Mouse (Mus musculus) forebrain, embryonic 16.5 days (tissue): Measurements from ENCODE around the gene Tldc2. TPM values are rescaled to one million over a fixed set of nuclear protein-coding genes. Genes with fewer than 3 reads are reported as not detected.

Experiments used
- ATAC-seq: fragments of 200-750 bp; cut with Nextera tagmentation; 2 replicates; pipeline ENCODE4 v1.8.0; 2017; ENCODE audit warnings: mild to moderate bottlenecking, moderate library complexity
- H3K27ac ChIP-seq: fragments of 300-500 bp; sonication (generic); 2 replicates; pipeline ENCODE4 v1.5.1; 2014; ENCODE audit warnings: low read length, control low read depth
- H3K27me3 ChIP-seq: fragments of 300-500 bp; sonication (generic); replicated peaks from 2 replicates; pipeline ENCODE4 v1.6.1; 2014; ENCODE audit warnings: low read length; ENCODE audit not compliant: control insufficient read depth, insufficient read depth
- H3K36me3 ChIP-seq: fragments of 300-500 bp; sonication (generic); 2 replicates; pipeline ENCODE4 v1.6.1; 2014; ENCODE audit not compliant: control insufficient read depth, insufficient read depth
- H3K4me1 ChIP-seq: fragments of 300-500 bp; sonication (generic); replicated peaks from 2 replicates; pipeline ENCODE4 v1.6.1; 2014; ENCODE audit warnings: low read length; ENCODE audit not compliant: control insufficient read depth, insufficient read depth
- H3K4me2 ChIP-seq: fragments of 300-500 bp; sonication (generic); 2 replicates; pipeline ENCODE4 v1.6.1; 2014; ENCODE audit warnings: mild to moderate bottlenecking, low read length, control low read depth
- H3K4me3 ChIP-seq: fragments of 300-500 bp; sonication (generic); replicated peaks from 2 replicates; pipeline ENCODE4 v1.5.1; 2014; ENCODE audit warnings: mild to moderate bottlenecking, low read length, control low read depth
- H3K9ac ChIP-seq: fragments of 300-500 bp; sonication (generic); replicated peaks from 2 replicates; pipeline ENCODE4 v1.6.1; 2014; ENCODE audit warnings: low read depth, low read length, control low read depth
- H3K9me3 ChIP-seq: fragments of 300-500 bp; sonication (generic); 2 replicates; pipeline ENCODE4 v1.6.1; 2016; ENCODE audit warnings: low read length; ENCODE audit not compliant: control insufficient read depth
- WGBS: fragments of 180-500 bp; shearing (Covaris S2); extraction: QIAGEN DNeasy Blood & Tissue Kit; methylation state at CpG from one replicate; pipeline ENCODE4 v1.1.7; 2014; 5-methylcytosine and 5-hydroxymethylcytosine counted together
- polyA plus RNA-seq: library from polyadenylated mRNA; unstranded; fragments of >200 nt; fragmentation: Nextera tagmentation; extraction: Ambion mirVana; gene quantifications from 2 replicates; pipeline ENCODE4 v1.2.1, GENCODE M21; 2015

The Tldc2 gene
- polyA plus RNA-seq, 1 experiment from 2014 or later: not detected

DNA sequence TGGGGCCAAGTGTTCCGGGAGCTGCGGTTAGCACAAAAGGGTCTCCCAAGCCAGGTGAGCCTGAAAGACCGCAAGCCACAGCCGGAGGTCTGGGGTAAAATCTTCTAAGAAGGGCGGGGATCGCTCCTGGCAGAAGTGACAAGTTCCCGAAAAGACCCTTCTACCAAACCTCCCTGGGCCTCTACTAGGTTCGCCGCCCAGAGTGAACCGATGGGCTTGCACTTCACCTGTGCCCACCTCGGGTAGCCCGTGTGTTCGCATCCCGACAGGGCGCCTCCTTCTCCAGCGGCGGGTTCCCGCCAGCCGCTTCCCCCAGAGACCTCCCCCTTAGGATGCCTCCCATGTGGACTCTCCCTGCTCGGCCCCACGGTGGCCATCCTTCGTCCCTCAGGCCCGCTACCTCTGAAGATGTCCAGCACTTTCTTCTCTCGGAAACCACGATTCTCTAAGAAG lies 47.6 kb downstream of the Tldc2 start:
- no peak overlapping the region for H3K27ac ChIP-seq
- H3K9ac ChIP-seq: peak overlapping the region; percentile 79

DNA sequence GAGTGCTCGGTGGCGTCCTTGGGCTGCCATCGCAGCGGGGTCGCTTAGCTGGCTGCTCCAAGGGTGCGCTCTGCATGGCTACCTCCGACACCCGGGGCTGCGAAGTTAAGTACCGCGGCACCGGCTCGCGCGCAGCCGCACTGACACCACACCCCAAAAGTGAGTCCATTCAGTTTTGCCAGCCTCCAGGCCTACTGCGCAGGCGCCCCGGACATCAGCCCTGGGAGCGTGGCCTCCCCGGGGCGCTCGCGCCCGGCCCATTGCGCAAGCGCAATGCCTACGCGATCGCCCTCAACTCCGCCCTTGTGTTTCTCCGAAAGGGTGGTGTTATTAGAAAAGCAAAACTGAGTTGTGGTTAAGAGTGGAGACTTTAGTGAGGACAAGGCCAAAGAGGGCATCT lies 48.2 kb downstream of the Tldc2 start, which contains the start of gene Samhd1:
TSS of gene Samhd1 (minus strand) at position 252 of the 400 bp plus-strand sequence.
- under 1% methylated on average over 32 of the region's 32 CpGs for WGBS

More for the DNA sequence above, 47.6 kb downstream of the Tldc2 start:
- Histone ChIP-seq H3K27me3 (no peaks in the 10 kb centered on the region), H3K4me2 (peak overlapping the region; percentile 97), H3K9me3 (no peaks in the 10 kb centered on the region), H3K4me1 (peaks cover 5% of the 10 kb centered on the region), H3K4me3 (peak overlapping the region; percentile 79), H3K36me3 (no peaks in the 10 kb centered on the region)
- ATAC-seq: peak; percentile 63
- 0% methylated on average over 25 of the region's 25 CpGs for WGBS

DNA sequence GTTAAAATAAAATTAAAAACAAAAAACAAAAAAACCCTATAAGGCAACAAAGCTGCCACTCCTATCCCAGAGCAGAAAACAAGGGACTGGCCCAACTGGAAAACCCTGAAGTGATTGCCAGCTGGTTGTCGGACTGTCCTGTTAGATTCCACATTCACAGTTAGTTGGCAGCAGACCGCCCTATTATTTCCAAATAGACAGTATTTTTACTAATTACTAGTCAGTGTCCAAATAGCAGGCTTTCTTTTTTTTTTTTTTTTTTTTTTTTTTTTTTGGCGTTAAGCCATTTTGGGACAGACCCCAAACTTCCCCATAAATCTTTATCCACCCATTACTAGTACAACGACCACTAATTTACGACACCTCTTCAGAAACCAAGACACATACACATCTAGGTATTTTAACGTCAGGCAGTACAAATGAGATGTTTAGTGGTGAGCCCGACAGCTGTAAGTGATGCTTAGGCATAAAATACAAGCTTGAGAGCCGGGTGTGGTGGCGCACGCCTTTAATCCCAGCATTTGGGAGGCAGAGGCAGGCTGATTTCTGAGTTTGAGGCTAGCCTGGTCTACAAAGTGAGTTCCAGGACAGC lies 48.8 kb downstream of the Tldc2 start:
- Histone ChIP-seq H3K4me3 (peak overlapping the region; percentile 79), H3K27me3 (no peaks in the 10 kb centered on the region), H3K9ac (peak overlapping the region; percentile 79), H3K9me3 (no peaks in the 10 kb centered on the region), H3K4me1 (peaks cover 5% of the 10 kb centered on the region), H3K27ac (no peak overlapping the region), H3K4me2 (peak overlapping the region; percentile 97), H3K36me3 (no peaks in the 10 kb centered on the region)
- ATAC-seq: peak; percentile 22; the same call in 1 of the 2 replicates
- WGBS: 69% methylated on average over 10 of the region's 10 CpGs

More for the DNA sequence above, 48.2 kb downstream of the Tldc2 start, which contains the start of gene Samhd1:
- Histone ChIP-seq H3K27me3 (no peaks in the 10 kb centered on the region), H3K4me2 (peak within 1 kb of the TSS; percentile 97), H3K4me3 (peak within 1 kb of the TSS; percentile 79), H3K9ac (peak within 1 kb of the TSS; percentile 79), H3K36me3 (no peaks in the 10 kb centered on the region), H3K4me1 (peaks cover 5% of the 10 kb centered on the region), H3K27ac (no peak within 1 kb of the TSS), H3K9me3 (no peaks in the 10 kb centered on the region)
- ATAC-seq: peak; percentile 92

DNA sequence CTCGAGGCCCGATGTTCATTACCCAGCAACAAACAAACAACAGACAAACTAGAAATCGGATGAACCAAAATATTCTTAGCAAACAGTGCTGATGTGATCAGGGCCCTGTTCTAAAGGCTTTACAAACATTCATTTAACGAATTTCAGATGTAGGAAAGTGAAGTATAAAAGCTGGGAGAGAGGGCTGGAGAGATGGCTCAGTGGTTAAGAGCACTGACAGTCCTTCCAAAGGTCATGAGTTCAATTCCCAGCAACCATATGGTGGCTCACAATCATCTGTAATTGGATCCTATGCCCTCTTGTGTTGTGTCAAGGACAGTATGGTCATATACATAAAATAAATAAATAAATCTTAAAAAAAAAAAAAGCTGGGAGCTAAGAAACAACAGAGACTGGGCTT lies 49.3 kb downstream of the Tldc2 start:
- Histone ChIP-seq H3K9me3 (no peaks in the 10 kb centered on the region), H3K9ac (no peak overlapping the region), H3K27ac (no peak overlapping the region), H3K36me3 (no peaks in the 10 kb centered on the region), H3K4me3 (no peak overlapping the region), H3K4me1 (peaks cover 5% of the 10 kb centered on the region), H3K27me3 (no peaks in the 10 kb centered on the region), H3K4me2 (no peak overlapping the region)
- ATAC-seq: no peak
- 89% methylated on average over 4 of the region's 4 CpGs for WGBS

DNA sequence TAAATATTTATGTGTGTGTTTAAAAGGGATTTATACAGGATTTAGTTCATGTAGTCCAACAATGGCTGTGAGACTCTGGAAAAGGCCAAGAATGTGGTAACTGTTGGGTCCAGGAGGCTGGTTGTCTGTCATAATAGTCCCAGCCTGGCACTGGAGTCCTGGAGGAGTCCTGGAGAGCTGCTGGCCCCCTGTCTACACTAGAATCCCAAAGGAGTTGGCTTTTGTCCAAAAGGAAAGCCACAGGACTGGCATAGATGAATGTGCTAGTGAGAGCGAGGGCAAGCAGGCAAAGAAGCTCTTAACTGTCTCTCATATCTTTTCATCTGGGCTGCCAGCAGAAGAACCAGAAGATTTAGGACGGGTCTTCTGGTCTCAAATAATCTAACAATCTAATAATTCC lies 49.8 kb downstream of the Tldc2 start:
- no peaks in the 10 kb centered on the region for H3K9me3 ChIP-seq
- H3K4me1 ChIP-seq: peaks cover 5% of the 10 kb centered on the region
- H3K27ac ChIP-seq: no peak overlapping the region
- H3K36me3 ChIP-seq: no peaks in the 10 kb centered on the region
- no peak overlapping the region for H3K4me2 ChIP-seq
- H3K9ac ChIP-seq: no peak overlapping the region
- ATAC-seq: no peak
- WGBS: 76% methylated on average over 2 of the region's 2 CpGs
- no peaks in the 10 kb centered on the region for H3K27me3 ChIP-seq
- H3K4me3 ChIP-seq: no peak overlapping the region

DNA sequence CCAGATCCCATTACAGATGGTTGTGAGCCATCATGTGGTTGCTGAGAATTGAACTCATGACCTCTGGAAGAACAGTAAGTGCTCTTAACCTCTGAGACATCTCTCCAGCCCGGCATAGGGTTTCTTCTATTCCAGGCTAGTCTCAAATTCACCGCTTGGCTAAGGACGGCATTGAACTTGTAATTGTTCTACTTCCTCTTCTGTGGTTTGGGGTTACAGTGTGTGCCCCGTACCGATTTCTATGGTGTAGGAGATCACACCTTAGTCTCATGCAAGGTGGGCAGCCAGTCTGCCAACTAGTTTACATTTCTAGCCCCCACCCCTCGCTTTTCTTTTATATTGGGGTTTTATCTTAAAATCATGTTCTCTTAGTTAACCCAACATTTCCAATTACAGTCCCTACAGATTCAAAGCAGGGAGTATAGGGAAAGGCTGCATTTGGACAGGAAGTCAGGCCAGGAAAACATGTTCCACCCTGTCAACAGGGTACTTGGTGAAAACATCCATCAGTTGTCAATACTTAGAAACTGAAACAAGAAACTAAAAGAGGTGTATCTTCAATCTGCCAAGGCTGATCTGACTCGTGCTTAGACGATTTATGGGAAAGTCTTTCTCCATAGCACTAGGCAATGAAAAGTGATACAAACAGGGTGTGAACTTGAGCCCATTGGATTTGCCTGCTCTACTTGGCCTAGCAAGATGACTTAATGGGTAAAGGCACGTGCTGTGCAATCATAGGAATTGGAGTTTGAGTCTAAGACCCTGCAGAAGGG lies 51.3 kb downstream of the Tldc2 start:
- WGBS: 88% methylated on average over 9 of the region's 9 CpGs
- no peak for ATAC-seq

DNA sequence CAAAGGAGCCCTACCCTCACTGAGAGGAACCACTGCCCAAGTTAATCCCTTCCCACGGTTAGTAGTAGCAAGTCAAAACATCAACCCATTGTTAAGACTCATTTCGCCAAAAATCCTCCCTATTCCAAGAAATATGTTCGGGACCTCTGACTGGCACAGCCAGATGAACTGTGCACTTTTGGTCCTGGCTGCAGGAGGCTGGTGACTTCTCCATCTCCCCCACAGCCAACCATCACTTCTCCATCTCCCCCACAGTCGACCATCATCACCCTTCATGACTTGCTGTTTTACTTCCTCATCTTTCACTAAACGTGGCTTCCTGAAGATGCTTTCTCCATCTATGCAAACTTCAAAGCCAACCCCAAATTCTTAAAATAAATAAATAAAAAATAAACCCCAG lies 52.0 kb downstream of the Tldc2 start:
- Histone ChIP-seq H3K27me3 (no peaks in the 10 kb centered on the region), H3K36me3 (no peaks in the 10 kb centered on the region), H3K9ac (no peak overlapping the region), H3K4me2 (no peak overlapping the region), H3K4me3 (no peak overlapping the region), H3K4me1 (peaks cover 5% of the 10 kb centered on the region), H3K9me3 (no peaks in the 10 kb centered on the region), H3K27ac (no peak overlapping the region)
- ATAC-seq: no peak
- 83% methylated on average over 5 of the region's 5 CpGs for WGBS

More for the DNA sequence above, 51.3 kb downstream of the Tldc2 start:
- peaks cover 5% of the 10 kb centered on the region for H3K4me1 ChIP-seq
- H3K36me3 ChIP-seq: no peaks in the 10 kb centered on the region
- H3K4me2 ChIP-seq: no peak overlapping the region
- no peaks in the 10 kb centered on the region for H3K9me3 ChIP-seq
- no peak overlapping the region for H3K4me3 ChIP-seq
- no peaks in the 10 kb centered on the region for H3K27me3 ChIP-seq
- H3K27ac ChIP-seq: no peak overlapping the region
- no peak overlapping the region for H3K9ac ChIP-seq

DNA sequence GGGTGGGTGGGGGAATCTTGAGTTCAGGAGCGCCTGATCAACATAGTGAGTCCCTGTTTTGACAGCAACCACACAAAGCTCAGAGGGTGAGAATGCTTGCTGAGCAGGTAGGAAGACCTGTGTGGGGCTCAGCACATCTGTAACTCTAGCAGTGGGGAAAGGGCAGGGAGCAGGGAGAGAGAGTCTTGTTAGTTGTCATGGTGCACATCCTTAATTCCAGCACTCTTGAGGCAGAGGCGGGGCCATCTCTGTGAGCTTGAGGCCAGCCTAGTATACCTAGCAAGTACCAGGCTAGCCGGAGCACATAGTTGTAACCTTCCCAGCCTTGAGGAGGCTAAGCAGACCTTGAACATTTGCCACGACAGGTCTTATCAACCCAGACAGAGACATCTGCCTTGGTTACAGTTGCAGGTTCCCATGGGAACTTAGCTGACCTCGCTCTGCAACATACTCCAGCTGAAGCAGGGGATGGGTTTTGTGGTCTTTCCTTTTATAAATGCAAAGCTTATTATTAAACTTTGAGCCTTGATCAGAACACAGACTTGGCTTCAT lies 52.5 kb downstream of the Tldc2 start:
- peaks cover 2% of the 10 kb centered on the region for H3K4me1 ChIP-seq
- H3K9ac ChIP-seq: no peak overlapping the region
- H3K27me3 ChIP-seq: no peaks in the 10 kb centered on the region
- 91% methylated on average over 5 of the region's 5 CpGs for WGBS
- H3K9me3 ChIP-seq: no peaks in the 10 kb centered on the region
- no peak overlapping the region for H3K4me2 ChIP-seq
- no peak overlapping the region for H3K27ac ChIP-seq
- H3K4me3 ChIP-seq: no peak overlapping the region
- no peaks in the 10 kb centered on the region for H3K36me3 ChIP-seq
- ATAC-seq: no peak

DNA sequence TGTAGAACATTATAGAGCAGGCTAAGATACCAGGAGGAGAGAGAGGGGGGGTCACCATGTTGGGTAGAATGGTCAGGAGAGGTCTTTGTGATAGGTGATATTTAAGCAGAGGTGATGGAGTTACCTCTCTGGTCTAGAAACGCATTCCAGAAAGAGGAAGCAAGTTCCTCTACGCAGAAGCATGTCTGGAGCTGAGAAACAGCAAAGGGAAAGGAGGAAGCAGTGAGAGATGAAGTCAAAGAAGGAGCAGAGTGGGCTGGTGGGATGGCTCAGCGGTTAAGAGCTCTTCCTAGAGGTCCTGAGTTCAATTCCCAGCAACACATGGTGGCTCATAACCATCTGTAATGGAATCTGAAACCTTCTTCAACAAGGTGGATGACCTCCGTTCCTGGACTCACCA lies 55.1 kb downstream of the Tldc2 start:
- Histone ChIP-seq H3K9ac (no peak overlapping the region), H3K27ac (no peak overlapping the region), H3K27me3 (no peaks in the 10 kb centered on the region), H3K4me2 (no peak overlapping the region), H3K36me3 (no peaks in the 10 kb centered on the region), H3K9me3 (no peaks in the 10 kb centered on the region), H3K4me3 (no peak overlapping the region), H3K4me1 (no peaks in the 10 kb centered on the region)
- WGBS: 88% methylated on average over 4 of the region's 4 CpGs
- ATAC-seq: no peak
